Mouse (Mus musculus) kidney, adult 2 months (tissue): ENCODE results near the gene Tenm4. TPM values are rescaled to one million over a fixed set of nuclear protein-coding genes. Genes with fewer than 3 reads are reported as not detected.
A peak's percentile ranks its signal among the peaks of the same experiment; 100 is the strongest.

ENCODE experiments used
- DNase-seq: peaks from one replicate; pipeline ENCODE4 v3.0.0; 2021
- H3K27ac ChIP-seq: fragments of 200-500 bp; 2 replicates; pipeline ENCODE4 v1.5.1; 2012; ENCODE audit warnings: low read depth, low read length, control low read depth, inconsistent platforms; ENCODE audit not compliant: insufficient read depth
- H3K27me3 ChIP-seq: fragments of 200-500 bp; replicated peaks from 2 replicates; pipeline ENCODE4 v1.6.1; 2012; ENCODE audit warnings: mild to moderate bottlenecking, moderate library complexity, low read length, inconsistent platforms; ENCODE audit not compliant: control insufficient read depth, insufficient read depth
- H3K36me3 ChIP-seq: fragments of 200-500 bp; 2 replicates; pipeline ENCODE4 v1.6.1; 2012; ENCODE audit warnings: mild to moderate bottlenecking, moderate library complexity, low read length, inconsistent platforms; ENCODE audit not compliant: control insufficient read depth, insufficient read depth
- H3K4me1 ChIP-seq: fragments of 200-500 bp; 2 replicates; pipeline ENCODE4 v1.6.1; 2011; ENCODE audit warnings: low read length; ENCODE audit not compliant: control insufficient read depth, insufficient read depth
- H3K4me3 ChIP-seq: fragments of 200-500 bp; 2 replicates; pipeline ENCODE4 v1.5.1; 2011; ENCODE audit warnings: mild to moderate bottlenecking, low read depth, low read length, control low read depth; ENCODE audit not compliant: insufficient read depth
- CTCF ChIP-seq: fragments of 200-500 bp; conservative IDR thresholded peaks from 2 replicates; pipeline ENCODE4 v1.5.1; 2011; ENCODE audit warnings: low read depth, mild to moderate bottlenecking, control low read depth, low read length, moderate library complexity, mixed read lengths; ENCODE audit not compliant: insufficient read depth, insufficient read length
- POLR2A ChIP-seq: fragments of 200-500 bp; IDR thresholded peaks from one replicate; pipeline ENCODE4 v1.6.1; 2011; ENCODE audit warnings: low read depth, low read length, control low read depth
- WGBS: fragments of 180-500 bp; shearing (Covaris S2); methylation state at CpG from one replicate; pipeline ENCODE4 v1.1.7; 2018; 5-methylcytosine and 5-hydroxymethylcytosine counted together
- polyA plus RNA-seq: library from polyadenylated mRNA; depleted of rRNA; stranded (reverse); fragments of >200 nt; gene quantifications from 2 replicates; pipeline ENCODE4 v1.2.3, GENCODE M21; 2012

Gene Tenm4
- polyA plus RNA-seq, 1 experiment = 3.3 TPM

DNA sequence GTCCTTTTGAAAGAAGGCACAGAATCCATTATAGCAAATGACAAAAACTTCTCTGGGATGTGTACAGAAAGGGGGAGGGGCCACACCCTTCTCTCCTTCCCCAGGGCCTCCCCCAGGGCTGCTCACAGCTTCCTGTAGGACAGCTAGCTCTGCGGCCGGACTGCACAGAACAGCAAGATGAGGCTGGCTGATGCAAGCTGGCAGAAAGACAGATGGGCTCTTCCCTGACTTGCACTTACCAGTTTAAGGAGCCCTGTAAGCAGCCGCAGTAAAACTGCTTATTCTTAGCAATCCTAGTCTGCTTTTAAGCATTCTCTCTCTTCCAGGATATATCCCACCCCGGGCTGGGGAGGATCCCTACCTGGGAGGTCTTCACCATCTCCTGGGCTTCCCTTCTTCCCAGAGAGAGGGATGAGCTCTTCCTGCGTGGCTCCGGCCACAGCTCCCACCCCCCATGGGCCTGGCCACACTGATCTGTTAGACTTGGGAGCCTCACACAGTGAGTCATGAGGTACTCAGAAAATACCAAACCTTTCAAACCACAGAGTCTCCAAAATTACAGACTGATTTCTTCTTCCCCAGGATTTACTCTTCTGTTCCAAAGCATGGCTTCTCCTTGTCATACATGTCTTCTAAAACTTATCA, 646.1 kb downstream of the Tenm4 start:
- Histone ChIP-seq H3K27me3 (no peaks in the 10 kb centered on the region), H3K27ac (no peak overlapping the region), H3K36me3 (no peaks in the 10 kb centered on the region), H3K4me3 (no peak overlapping the region), H3K4me1 (no peaks in the 10 kb centered on the region)
- 57% methylated on average over 6 of the region's 6 CpGs for WGBS
- DNase-seq = no peak
- TF ChIP-seq POLR2A = no peak
- no peak for TF ChIP-seq CTCF

DNA sequence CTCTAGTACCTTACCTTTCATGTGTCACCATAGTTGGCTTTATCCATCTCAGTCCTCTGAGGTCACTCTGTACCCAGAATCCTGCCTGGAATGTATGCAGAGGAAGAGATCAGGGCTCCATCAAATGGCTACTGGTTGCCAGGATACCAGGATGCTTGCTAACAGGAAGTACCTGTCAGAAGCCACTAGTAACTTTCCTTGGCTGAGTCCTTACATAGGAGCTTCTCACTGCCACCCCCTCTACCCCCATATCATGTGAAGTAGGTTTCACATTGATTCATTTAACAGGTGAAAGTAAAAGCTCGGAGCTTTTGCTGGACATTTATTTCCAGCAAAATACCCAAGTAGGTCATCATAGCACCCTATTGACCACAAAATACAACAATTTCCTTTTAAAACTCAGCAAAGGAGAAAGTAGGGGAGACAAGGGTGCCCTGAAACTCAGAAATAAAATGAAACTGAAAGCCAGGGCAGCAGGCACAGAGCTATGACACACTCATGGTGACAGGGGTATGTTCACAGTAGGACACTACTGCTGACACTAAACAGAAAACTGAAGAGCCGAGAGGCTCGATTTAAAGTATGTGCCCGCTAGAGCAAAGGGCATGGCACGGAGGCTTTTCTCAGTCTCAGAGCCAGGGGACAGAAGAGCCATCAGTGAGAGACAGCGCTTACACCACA, 647.3 kb downstream of the Tenm4 start:
- Histone ChIP-seq H3K36me3 (no peaks in the 10 kb centered on the region), H3K27me3 (no peaks in the 10 kb centered on the region), H3K4me3 (no peak overlapping the region), H3K4me1 (no peaks in the 10 kb centered on the region), H3K27ac (no peak overlapping the region)
- DNase-seq = no peak
- TF ChIP-seq POLR2A = no peak
- TF ChIP-seq CTCF = no peak
- WGBS = 84% methylated on average over 6 of the region's 6 CpGs

DNA sequence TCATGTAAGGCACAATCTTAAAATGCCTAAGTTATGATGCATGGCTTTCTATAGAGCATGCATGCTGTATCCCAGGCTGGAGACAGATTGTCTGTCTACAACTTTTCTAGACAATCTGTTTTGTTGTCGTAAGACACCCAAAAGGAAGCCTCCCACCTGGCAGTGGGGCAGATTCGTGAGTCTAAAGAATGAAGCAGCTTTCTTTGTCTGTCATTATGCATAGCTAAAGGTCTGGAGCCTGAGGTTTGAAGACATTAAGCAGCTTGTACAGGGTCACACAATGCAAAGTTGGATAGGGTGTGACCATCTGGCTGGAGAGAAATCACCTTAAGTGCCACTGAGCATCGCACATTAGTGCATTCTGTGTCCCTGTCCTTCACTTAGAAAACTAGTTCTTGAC, 648.5 kb downstream of the Tenm4 start:
- Histone ChIP-seq H3K27me3 (no peaks in the 10 kb centered on the region), H3K27ac (no peak overlapping the region), H3K4me3 (no peak overlapping the region), H3K36me3 (no peaks in the 10 kb centered on the region), H3K4me1 (no peaks in the 10 kb centered on the region)
- DNase-seq = no peak
- WGBS = 81% methylated on average over 3 of the region's 3 CpGs
- TF ChIP-seq POLR2A = no peak
- no peak for TF ChIP-seq CTCF

DNA sequence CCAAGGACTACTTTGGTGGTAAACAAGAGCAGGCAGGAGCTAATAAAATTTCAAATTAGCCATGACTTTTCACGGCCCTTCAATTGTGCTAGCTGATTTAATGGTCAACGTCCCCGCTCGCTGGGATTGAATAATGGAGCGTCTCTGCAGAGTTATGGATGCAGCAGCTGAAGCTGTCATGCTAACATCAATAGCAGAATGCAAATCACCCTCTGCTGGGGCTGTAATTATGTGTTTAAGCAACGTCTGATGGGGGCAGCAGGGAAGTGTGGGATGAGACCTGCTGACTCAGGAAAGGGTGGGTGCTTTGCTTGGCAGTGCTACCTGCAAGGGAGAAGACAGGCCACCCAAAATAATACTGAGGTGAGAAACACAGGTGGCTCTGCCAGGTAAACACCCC, 649.3 kb downstream of the Tenm4 start:
- Histone ChIP-seq H3K36me3 (no peaks in the 10 kb centered on the region), H3K4me1 (no peaks in the 10 kb centered on the region), H3K27ac (no peak overlapping the region), H3K4me3 (no peak overlapping the region), H3K27me3 (no peaks in the 10 kb centered on the region)
- 70% methylated on average over 6 of the region's 6 CpGs for WGBS
- TF ChIP-seq POLR2A (no peak), CTCF (no peak)
- no peak for DNase-seq

DNA sequence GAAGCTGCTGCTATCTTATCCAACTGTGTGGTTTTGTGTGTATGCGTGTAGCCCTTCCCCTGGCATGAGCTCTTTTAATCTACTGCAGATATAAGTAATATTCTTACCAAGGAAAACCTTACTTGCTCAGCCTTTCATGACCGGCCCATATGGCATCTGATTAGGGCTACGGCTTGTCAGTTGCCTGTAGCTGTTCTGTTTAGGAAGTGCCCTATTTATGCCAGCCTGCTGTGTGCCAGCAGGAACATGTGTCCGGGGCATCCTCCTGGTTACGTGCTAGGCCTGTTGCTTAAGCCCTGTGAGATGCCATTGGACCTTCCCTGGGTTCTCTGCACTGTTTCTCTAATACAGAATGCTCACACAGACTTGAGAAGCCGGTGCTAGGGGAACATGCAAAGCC, 655.1 kb downstream of the Tenm4 start:
- Histone ChIP-seq H3K4me3 (no peak overlapping the region), H3K27ac (no peak overlapping the region), H3K27me3 (no peaks in the 10 kb centered on the region), H3K36me3 (no peaks in the 10 kb centered on the region), H3K4me1 (no peaks in the 10 kb centered on the region)
- 91% methylated on average over 6 of the region's 6 CpGs for WGBS
- DNase-seq = no peak
- TF ChIP-seq CTCF = no peak
- no peak for TF ChIP-seq POLR2A

DNA sequence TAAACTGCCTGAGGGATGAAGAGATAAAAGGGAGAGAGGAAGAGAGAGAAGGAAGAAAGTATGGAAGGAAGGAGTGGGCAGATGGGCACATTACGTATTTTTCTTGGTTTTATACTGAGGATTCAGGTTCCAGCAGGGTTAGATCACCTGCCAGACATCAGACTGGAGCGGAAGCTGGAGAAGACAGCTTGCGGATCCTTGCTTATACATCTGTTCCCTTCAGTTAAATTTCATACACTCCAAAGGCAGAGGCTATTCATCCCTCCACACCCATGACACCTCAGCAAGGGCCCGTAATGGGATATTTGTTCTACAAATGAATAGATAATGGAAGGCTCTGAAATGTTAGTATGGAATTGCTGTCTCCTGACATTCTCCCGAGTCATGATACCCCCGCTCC, 655.6 kb downstream of the Tenm4 start:
- H3K27ac ChIP-seq = no peak overlapping the region
- H3K4me3 ChIP-seq = no peak overlapping the region
- no peaks in the 10 kb centered on the region for H3K36me3 ChIP-seq
- no peak for DNase-seq
- no peak for TF ChIP-seq POLR2A
- TF ChIP-seq CTCF = no peak
- no peaks in the 10 kb centered on the region for H3K4me1 ChIP-seq
- 99% methylated on average over 6 of the region's 6 CpGs for WGBS
- no peaks in the 10 kb centered on the region for H3K27me3 ChIP-seq

DNA sequence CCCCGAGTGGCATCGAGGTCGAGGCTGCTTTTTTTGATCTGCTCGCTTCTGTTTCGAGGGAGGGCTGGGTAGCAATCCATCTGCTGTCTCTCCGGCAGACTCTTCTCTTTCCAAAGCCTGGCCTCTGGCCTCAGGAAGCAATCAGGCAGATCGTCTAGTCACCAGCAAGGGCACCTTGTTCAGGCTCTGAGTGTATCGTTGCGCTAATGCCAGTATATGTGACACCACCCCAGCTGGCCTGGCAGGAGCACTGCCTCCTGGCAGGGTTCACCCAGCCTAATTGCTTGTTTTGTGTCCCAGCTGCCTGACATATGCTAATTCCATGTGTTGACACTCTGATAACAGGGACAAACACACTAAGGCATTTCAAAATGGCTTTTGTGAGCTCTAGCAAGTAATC, 661.5 kb downstream of the Tenm4 start:
- no peak for TF ChIP-seq CTCF
- TF ChIP-seq POLR2A = no peak
- 26% methylated on average over 9 of the region's 9 CpGs for WGBS
- DNase-seq = peak; percentile 39

DNA sequence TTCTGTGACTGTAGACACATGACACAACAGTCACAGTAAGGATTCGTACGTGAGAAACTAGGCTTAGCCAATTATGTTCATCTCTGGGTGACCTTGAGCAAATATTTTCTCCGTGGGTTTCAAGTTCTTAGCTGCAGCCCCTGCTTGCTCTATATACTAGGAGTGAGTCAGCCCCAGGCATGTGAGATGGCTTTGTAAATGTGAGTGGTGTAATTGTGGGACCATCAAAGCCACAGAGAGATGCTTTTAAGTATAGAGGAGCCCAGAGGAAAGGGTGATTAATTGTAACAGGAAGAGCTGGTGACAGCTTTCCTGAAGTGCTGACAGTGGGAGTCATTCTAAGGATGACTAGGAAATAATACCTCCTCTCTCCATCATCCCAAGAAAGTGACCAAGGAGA, 662.0 kb downstream of the Tenm4 start:
- Histone ChIP-seq H3K4me3 (no peak overlapping the region), H3K36me3 (no peaks in the 10 kb centered on the region), H3K27ac (no peak overlapping the region), H3K4me1 (no peaks in the 10 kb centered on the region), H3K27me3 (no peaks in the 10 kb centered on the region)
- TF ChIP-seq POLR2A (no peak), CTCF (no peak)
- DNase-seq = no peak
- 51% methylated on average over 3 of the region's 3 CpGs for WGBS

More for the DNA sequence above, 661.5 kb downstream of the Tenm4 start:
- Histone ChIP-seq H3K27ac (no peak overlapping the region), H3K4me1 (no peaks in the 10 kb centered on the region), H3K27me3 (no peaks in the 10 kb centered on the region), H3K4me3 (no peak overlapping the region), H3K36me3 (no peaks in the 10 kb centered on the region)
